Mouse (Mus musculus): ENCODE measurements around the gene Ccdc154. TPM values are rescaled to one million over a fixed set of nuclear protein-coding genes. Genes with fewer than 3 reads are reported as not detected.

Gene Ccdc154
- not detected in 2 replicates for polyA plus RNA-seq (2012; ENCODE audit: low replicate concordance)

GRCm38 (mm10) chr17:25162161-25162560 lies at the start of gene Ccdc154:
Ccdc154 (plus strand) TSS chr17:25162461.

GRCm38 (mm10) chr17:25115664-25116432 lies 46.4 kb upstream of the Ccdc154 start, which contains the start of gene Telo2:
Telo2 (minus strand) TSS chr17:25115967.

GRCm38 (mm10) chr17:25120406-25120805 lies 41.9 kb upstream of the Ccdc154 start, which contains the start of gene Ptx4:
Ptx4 (plus strand) TSS chr17:25120760.

GRCm38 (mm10) chr17:25133275-25133698 lies 29.0 kb upstream of the Ccdc154 start, which contains the start of gene Clcn7:
Clcn7 (plus strand) TSS chr17:25133391.

GRCm38 (mm10) chr17:25175411-25175810 lies 13.2 kb downstream of the Ccdc154 start, which contains the start of gene Gm38655:
Gm38655 (minus strand) TSS chr17:25175471.

GRCm38 (mm10) chr17:25184129-25184691 lies 21.9 kb downstream of the Ccdc154 start, which contains the start of gene BC003965:
BC003965 (plus strand) TSS chr17:25184554.

GRCm38 (mm10) chr17:25188150-25189031 lies 26.1 kb downstream of the Ccdc154 start, which contains the start of gene Unkl:
Unkl (plus strand) TSS chr17:25188397.

Other genes starting within 250 kb of the Ccdc154 start
- gene Mapk8ip3, start 225.5 kb upstream of the Ccdc154 start, polyA plus RNA-seq (2012; ENCODE audit: low replicate concordance), result 38.3 and 49.4 TPM in 2 replicates
- 9.1 and 11.1 TPM in 2 replicates for gene Jpt2, start 201.8 kb upstream of the Ccdc154 start, polyA plus RNA-seq (2012; ENCODE audit: low replicate concordance)
- gene Cramp1l, start 146.7 kb upstream of the Ccdc154 start, polyA plus RNA-seq (2012; ENCODE audit: low replicate concordance), result 21.8 and 31.3 TPM in 2 replicates
- 6.6 and 11.9 TPM in 2 replicates for gene Ift140, start 146.4 kb upstream of the Ccdc154 start, polyA plus RNA-seq (2012; ENCODE audit: low replicate concordance)
- gene Tmem204, start 78.9 kb upstream of the Ccdc154 start, polyA plus RNA-seq (2012; ENCODE audit: low replicate concordance), result 0.61 and 0.64 TPM in 2 replicates
- gene Telo2, start 46.5 kb upstream of the Ccdc154 start, polyA plus RNA-seq (2012; ENCODE audit: low replicate concordance), result 18.2 and 46.2 TPM in 2 replicates
- gene Ptx4, start 41.7 kb upstream of the Ccdc154 start, polyA plus RNA-seq (2012; ENCODE audit: low replicate concordance), result not detected in 2 replicates
- 27.7 and 32.4 TPM in 2 replicates for gene Clcn7, start 29.1 kb upstream of the Ccdc154 start, polyA plus RNA-seq (2012; ENCODE audit: low replicate concordance)
- not detected in 2 replicates for gene Gm38655, start 13.0 kb downstream of the Ccdc154 start, polyA plus RNA-seq (2012; ENCODE audit: low replicate concordance)
- 43.9 and 71.2 TPM in 2 replicates for gene BC003965, start 22.1 kb downstream of the Ccdc154 start, polyA plus RNA-seq (2012; ENCODE audit: low replicate concordance)
- 54.2 and 108 TPM in 2 replicates for gene Unkl, start 25.9 kb downstream of the Ccdc154 start, polyA plus RNA-seq (2012; ENCODE audit: low replicate concordance)
- gene Gnptg, start 77.7 kb downstream of the Ccdc154 start, polyA plus RNA-seq (2012; ENCODE audit: low replicate concordance), result 3.7 and 11.8 TPM in 2 replicates
- gene Tsr3, start 77.7 kb downstream of the Ccdc154 start, polyA plus RNA-seq (2012; ENCODE audit: low replicate concordance), result 10.5 and 15.0 TPM in 2 replicates
- 0.28 and 0.75 TPM in 2 replicates for gene Baiap3, start 93.9 kb downstream of the Ccdc154 start, polyA plus RNA-seq (2012; ENCODE audit: low replicate concordance)
- 152 and 183 TPM in 2 replicates for gene Ube2i, start 112.2 kb downstream of the Ccdc154 start, polyA plus RNA-seq (2012; ENCODE audit: low replicate concordance)
- gene Prss34, start 135.9 kb downstream of the Ccdc154 start, polyA plus RNA-seq (2012; ENCODE audit: low replicate concordance), result 0.39 TPM in 1 of 2 replicates, not detected in the other
- not detected in 2 replicates for gene Prss28, start 146.2 kb downstream of the Ccdc154 start, polyA plus RNA-seq (2012; ENCODE audit: low replicate concordance)
- 0.60 and 0.61 TPM in 2 replicates for gene Prss29, start 156.2 kb downstream of the Ccdc154 start, polyA plus RNA-seq (2012; ENCODE audit: low replicate concordance)
- gene Tpsab1, start 183.1 kb downstream of the Ccdc154 start, polyA plus RNA-seq (2012; ENCODE audit: low replicate concordance), result 0.16 and 0.36 TPM in 2 replicates
- gene Tpsb2, start 203.8 kb downstream of the Ccdc154 start, polyA plus RNA-seq (2012; ENCODE audit: low replicate concordance), result 0.93 and 1.2 TPM in 2 replicates
- gene Tpsg1, start 206.8 kb downstream of the Ccdc154 start, polyA plus RNA-seq (2012; ENCODE audit: low replicate concordance), result not detected in 2 replicates